Mouse (Mus musculus) heart, postnatal 0 days (tissue): ENCODE results near the gene Colgalt2.

Experiments
- CTCF ChIP-seq: IDR thresholded peaks from 2 replicates; pipeline ENCODE4 v1.5.1; 2016; ENCODE audit warnings: antibody characterized with exemption, control low read depth, low read depth
- EP300 ChIP-seq: IDR thresholded peaks from 2 replicates; pipeline ENCODE4 v1.6.1; 2016; ENCODE audit warnings: antibody characterized with exemption, low read depth

- TF ChIP-seq EP300 (no peak), CTCF (no peak)
Measured at GRCm38 (mm10) chr1:152499802-152500201, 100.2 kb downstream of the Colgalt2 start.
